Mouse (Mus musculus) lung, postnatal 4 days (tissue): ENCODE measurements at regions not wholly inside any gene's neighbourhood (a gene's known extent, or its start where the extent isn't known, plus 50 kb on each side); places are given as distances from the start of the nearest gene placed in this dataset.

Experiments
- DNase-seq, 2 experiments: peaks; one replicate each; pipeline ENCODE4 v3.0.0; 2021

DNA sequence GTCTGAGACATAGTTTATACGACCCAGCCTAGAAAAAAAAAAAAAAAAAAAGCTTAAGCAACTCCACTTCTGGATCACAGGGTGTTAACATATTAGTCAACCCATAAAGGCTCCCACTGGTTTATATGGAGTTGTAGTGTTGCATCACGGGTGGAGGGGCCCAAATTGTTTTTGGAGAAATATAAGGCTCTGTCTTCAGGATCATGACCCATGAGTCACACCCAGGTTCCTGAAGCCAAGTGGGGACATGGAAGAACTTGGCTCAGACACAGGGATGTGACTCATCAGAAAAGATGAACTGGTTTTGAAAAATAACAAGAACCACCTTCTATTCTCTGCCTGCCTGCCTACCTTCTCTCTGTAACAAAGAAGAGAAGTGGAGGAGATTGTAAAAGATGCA is 108.5 kb upstream of the Bmp2 start:
- no peak for DNase-seq

DNA sequence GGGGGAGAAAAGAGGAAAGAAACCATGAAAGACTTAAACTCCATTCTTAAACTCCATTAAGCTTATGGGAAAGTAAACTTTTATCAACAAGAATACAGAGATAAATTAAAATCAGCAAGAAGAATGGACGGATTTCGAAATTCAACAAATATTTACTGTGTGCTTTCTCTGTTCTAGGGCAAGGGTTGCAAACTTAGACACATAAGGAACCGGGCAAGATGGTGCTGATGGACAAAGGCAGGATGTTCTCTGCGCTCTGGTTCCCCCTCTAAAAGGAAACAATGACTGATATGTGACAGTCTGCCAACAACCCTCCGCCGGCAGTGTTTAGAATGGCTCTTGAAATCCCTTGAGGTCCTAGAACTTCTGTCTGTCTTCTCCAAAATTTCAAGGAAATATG is 99.0 kb upstream of the Bmp2 start:
- peak in 1 of 2 experiments; percentile 31 for DNase-seq

DNA sequence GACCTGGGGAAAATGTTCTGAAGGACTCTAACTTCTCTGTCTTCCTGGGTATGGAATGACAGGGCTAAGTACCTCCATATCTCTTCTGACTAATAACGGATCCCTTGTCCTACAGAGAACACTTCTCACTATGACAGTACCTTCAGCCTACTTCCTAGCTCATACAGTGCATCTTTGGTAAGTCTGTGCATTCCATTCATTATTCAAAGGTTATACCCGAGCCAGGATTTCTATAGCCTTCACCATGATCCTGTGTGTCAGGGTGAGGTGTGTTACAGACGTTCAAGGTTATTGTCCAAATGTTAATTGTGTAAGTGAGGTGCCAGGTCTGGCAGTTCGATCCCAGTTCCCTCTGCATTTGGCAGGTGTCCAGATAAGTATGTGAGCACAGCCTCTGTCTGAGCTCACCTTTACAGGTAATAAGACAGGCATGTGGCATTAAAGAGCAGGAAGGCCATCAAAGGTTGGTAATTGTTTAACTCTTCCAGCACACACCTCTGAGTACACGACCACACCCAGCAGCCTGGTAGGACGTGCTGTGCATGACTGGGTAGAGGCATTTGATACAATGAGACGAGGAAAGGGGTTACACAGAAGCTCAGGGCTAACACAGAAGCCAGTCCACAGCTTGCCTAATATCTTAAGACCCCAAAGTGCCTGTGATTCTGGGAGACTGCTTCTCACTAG is 96.3 kb upstream of the Bmp2 start:
- DNase-seq, result no peak

DNA sequence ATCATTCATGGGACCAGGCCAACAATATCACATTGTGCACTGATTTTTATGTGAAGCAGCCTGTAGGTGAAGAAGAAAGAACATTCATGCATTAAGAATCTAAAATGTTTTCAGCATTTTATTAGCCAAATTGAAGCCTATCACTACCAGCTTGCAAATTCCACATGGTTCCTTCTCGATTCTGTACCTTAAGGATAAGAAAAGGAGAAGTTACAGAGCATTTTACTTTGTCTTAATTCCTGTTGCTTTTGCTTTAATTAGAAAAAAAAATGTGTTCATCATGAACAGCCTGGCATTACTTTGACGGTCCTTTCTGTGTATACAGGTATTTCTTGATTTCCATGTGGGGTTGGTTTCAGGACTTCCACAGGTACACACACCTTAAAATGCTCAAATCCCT is 95.2 kb upstream of the Bmp2 start:
- DNase-seq, result no peak

DNA sequence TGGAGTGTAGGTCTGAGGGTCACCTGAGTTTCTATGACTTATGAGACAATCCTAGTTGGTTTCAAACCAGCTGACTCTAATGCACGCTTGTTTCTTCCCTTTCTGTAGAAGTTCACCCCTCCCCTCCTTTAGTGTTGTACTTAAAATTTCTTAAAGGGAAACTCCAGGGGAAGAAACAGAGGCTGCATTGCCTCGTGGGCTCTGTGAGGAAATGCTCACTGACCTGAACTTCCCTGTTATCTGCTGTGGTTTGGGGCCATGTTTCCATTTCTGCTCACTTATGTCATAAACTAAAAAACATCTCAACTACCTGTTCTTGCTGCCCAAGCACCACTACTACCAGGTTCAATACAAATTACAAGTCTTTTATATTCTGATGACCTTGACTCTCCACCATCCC is 93.2 kb upstream of the Bmp2 start:
- no peak for DNase-seq

DNA sequence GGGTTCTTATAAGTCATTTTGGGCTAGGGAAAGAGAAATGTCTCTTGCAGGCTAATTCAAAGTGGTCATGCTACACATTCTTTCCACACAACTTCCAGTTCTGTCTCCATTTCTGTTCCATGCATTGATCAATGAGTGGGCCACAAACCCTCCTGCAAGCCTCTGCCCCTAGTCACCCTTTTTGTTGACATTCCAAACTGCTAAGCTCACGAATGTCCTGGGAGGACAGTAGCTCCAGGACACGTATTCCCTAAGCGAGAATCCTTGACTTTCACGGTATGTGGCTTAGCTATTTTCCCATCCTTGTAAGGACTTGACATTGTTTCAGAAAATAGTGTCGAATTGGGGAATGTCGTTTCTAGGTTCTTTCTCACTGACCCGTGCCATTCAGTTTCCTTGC is 91.1 kb upstream of the Bmp2 start:
- no peak for DNase-seq

DNA sequence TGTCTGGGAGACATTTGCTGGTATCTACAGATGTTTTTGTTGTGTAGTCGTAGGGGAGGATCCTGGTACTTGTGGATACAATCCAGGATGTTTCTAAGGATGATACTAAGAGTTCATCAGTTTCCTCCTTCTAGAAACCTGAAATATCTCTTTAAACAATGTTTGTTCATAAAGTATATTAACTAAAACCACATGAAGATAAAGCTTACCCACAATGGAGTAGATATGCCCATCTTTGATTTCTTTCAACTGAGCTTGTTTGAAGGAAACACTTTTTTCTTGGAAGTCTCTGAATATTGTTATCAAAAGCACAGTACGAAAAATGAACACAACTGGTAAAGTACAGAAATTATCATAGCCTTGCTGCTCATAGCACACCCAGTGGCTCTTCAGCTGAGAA is 89.6 kb upstream of the Bmp2 start:
- DNase-seq, result no peak

DNA sequence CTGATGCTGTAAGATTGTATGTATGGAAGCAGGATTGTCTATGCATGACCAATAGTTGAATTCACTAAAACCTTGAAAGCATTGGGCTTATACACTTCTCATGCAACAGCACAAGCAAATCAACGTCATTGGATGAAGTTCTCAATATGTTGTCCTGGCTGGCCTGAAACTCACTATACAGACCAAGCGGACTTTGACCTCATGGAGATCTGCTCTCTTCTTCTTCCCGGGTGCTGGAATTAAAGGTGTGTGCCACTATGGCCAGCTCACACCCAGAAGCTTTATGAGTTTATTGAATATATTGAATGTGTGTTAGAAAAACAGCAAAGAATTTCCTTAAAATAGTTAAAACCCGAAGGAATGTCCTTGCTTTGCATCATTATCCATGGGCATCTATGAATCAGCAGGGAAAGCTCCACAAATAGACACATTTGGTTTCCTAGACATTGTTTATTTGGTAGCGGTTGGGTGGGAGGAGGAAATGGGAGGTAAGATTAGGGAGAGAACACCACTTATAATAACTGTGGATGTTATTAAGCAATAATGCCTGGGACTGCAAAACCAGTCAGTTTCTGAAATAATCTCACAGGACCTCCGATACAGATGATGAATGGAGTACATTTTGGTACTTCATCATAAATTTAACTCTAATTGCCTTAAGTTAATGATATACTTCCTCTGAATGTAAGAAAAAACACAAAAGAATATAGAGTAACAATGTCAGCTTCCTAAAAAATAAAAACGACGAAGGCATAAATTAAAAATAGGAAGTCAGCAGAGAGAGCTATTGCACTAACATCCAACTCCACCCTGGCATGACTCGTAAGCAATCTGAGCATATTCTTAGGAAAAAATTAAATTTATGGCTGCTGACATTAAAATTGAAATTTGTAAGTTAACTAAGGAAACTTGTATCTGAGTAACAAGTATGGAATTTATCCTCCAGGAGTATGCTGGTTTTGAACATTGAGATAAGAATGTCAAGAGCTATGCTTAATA is 84.5 kb upstream of the Bmp2 start:
- DNase-seq, result no peak

DNA sequence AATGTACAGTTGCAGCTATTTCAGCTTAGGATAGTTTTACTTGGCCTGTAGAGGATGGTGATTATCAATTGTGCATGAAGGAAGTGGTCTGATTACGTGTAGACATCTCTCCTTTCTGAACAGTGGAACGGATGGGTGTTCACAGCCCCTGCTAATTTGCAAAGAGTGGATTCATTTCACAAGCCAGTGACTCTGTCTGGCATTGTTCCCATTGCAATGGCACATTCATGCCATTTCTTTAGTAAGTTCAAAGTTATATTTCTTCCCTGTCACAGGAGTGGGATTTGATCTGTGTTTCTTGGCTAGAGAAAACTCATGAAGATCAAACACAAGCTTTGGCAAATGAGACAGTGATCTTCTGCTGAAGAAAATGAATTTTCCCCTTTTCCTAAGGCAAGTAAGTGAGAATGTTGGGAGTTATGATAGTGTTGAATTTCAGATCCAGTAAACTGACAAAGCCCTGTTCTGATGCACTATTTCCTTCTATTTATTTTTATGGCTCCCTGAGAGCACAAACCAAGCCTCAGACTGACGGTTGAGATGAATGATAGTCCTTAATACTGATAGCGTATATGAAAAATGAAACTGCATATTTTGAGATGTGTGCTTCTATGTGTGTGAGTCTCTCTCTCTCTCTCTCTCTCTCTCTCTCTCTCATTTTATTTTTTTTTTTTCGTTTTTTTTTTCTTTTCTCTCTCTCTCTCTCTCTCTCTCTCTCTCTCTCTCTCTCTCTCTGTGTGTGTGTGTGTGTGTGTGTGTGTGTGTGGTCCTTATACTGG is 78.8 kb upstream of the Bmp2 start:
- no peak for DNase-seq

DNA sequence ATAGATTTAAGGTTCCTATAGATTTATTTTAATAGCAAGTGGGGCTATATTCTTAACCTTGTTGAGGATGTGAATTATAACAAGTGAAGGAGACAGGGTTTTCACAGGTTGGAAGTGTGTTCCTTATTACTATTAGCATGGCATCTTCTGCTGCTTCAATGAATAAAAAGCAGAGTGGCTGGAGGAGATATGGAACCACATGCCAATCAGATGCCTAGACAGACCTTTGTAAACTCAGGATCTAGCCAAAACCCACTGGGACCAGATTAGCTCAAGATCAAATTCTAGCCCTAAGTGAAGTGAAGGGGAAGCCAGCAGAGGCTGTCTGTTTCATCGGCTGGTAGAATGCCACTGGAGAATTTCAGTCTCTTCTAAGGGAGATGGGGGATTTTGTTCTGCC is 77.8 kb upstream of the Bmp2 start:
- DNase-seq, result no peak

DNA sequence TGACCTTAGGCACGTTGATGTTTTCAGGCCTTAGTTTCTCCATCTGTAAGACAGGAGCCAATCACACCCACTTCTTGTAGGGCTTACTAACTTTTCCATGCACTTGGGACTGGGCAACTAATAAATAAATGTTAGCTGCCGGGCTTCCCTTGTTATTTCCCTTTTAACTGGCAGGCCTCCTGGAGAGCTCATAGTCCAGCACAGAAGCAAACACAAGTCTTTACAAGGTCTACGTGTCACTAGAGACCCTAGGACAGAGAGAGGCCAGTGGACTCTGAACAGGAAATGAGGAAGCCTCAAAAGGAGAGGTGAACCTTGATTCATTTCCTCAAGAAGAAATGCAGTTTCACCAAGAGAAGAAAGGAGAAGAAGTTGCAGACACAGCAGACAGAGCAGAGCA is 71.1 kb upstream of the Bmp2 start:
- no peak for DNase-seq

DNA sequence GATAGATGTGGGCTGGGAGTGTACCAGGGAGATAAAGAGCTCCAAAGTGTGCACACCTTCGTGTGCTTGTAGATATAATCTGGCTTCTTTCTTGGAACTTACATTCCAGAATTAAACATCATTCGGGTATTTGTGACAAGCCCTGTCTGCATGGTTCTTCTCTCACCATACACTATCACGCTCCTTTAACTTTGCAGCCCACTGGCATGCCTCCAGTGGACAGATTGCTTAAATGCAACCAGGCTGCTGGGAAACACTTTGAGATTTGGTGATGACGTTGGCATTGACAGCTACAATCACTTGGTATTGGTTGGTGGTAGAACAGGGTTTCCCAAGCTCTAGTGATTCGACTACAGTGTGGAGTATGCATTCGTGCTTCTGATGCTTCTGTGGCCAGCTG is 70.7 kb upstream of the Bmp2 start:
- DNase-seq, result no peak

DNA sequence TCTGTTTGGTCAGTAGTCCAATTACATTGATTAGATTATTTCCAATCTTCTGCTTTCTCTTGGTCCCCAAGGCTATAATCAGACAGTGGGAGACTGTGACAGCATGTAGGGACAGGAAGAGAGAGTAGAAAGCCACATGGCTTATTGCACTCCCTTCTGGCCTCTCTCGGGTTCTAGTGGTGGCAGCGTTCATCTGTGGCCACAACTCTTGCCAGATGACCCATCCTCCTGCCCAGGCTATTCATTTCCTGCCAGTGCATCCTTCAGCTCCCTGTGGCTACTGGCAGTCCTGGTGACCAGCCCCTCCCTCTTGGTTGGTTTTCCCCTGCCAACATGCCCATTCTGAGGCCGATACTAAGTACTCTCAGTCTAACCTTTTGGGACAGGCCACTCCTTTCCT is 70.2 kb upstream of the Bmp2 start:
- no peak for DNase-seq

DNA sequence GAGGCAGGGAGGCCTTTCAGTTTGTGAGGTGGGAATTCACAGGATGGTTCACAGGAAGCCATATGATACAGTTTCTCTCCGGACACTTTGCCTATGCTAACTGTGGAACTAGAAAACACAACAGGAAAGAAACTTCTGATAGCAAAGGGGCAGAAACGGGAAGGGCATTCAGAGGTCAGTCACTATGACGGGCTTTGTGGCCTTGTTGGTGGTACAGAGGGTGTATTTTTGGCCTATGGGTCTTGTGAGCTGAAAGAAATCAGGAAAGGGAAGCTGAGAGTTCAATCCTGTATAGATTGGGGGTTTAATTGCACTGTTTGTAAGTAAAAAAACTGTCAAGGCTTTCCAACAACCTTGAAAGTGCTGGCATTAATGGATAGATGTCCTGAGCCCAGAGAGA is 56.5 kb upstream of the Bmp2 start:
- peak in 1 of 2 experiments; percentile 18 for DNase-seq

DNA sequence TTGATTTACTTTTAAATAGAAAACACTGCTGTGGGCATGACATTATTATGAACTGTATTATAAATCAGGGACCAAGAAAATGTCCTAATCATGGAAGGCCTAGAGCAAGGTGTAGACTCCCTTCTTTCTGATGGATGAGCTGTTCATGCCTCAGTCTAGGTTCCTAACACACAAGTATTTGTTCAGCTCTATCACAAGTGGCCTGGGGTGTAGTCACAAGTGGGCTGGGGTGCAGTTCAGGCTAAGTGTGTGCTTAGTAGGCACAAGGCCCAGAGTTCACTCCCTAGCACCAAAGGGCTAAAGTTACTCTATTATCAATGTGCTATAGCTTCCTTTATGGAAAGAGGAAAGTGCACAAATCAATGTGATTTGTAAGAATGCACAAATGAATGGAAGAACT is 55.6 kb upstream of the Bmp2 start:
- DNase-seq, result peak in 1 of 2 experiments; percentile 48

DNA sequence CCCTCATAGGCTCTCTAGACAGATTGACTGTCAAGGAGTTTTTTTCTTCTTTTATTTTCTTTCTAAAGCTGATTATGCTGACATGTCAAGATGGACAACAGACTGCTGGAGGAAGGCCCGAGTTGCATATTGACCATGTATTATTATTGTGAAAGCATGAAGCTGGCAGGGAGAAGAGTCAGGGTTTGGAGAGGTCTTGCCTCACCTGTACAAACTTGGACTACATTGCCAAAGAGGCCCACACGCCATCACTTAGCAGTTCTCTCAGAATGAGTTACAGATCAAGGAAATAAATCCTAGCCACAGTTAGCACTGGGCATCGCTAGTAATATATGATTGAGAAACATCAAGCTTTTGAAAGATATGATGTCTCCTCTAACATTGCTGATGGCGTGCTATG is 54.9 kb upstream of the Bmp2 start:
- DNase-seq, result no peak

DNA sequence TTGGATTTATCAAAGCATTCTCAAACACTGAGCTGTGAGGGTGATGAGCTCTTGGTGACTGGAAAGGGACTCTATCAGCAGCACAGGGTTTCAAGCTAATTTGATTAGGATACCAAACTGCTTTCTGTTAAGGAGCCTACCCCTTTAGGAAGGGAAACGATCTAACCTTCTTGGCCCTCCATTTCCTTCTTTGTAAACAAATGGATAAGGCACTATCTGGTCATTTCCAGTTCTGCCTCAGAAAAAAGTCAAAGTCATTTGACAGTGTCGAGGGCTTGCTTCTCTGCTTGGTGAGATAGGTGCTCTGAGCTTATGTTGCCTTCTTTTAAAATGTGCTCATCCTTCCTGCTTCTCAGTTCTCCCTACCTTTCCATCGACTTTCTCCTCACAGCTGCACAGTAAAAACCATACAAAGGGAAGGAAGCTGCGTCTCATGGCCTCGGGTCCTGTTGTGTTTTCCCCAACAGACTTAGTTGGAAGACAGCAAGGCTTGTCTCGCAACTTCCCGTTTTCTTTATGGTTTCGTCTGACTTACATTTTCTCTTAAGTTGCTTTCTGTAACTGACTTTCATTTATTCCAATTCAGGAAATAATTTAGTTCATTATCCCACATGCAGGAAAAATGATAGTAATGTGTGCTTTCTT is 54.3 kb upstream of the Bmp2 start:
- DNase-seq, result no peak

DNA sequence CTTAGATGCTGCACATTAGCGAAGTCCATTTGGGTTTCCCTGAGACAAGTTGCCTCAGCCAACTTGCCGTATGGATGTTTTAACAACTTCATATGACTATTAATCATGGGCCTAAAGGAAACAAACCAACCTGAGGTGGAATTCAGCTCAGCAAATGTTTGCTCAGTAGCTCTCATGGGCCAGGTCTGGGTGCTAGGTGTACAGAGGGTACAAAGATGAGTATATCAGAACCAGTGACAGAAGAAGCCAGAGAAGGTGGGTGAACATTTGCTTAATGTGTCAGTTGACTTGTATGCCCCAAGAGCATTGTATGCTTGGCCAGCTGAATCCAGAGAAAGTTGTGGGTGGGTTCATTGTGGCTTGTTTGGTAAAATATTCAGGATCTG is 53.8 kb upstream of the Bmp2 start:
- no peak for DNase-seq

DNA sequence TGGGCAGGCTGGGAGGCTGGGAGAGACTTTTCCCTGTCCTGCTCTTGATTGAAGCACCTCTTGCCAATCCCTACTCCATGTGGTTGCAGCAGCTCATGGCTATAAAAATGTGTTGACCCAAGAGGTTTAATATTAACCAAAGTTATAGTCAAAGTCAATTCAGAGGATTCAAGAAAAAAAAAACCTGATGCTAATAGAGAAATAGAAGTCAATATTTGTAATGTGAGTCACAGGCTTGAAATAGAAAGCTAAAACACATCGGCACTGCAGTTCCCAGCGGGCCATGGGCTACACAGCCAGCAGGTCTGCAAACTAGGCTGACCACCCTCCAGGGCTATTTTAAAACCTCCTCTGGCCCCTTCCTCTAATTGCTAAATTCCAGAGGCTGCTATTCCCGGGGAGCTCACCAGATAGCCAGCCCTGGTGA is 53.2 kb upstream of the Bmp2 start:
- DNase-seq, result peak; percentile 29 to 32

DNA sequence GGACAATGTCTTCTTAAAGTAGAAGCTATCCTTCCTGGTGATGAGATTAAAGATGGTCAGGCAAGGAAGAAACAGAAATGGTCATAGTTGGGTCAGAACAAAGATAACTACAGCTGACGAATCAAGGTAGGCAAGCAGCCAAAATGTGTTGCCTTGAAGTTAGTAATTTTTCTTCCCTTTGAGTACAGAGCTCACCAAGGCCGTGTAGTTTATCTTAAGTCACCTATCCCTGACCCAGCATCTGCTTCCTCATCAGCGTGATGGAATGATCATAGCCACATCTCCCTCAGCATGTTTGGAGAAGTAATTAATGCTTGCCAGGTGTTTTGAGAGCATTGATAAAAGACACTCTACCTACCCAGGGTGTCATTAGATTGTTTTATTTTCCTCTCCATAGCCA is 52.1 kb upstream of the Bmp2 start:
- no peak for DNase-seq
